Mouse (Mus musculus) olfactory bulb, adult 2 months (tissue): ENCODE data around the gene Galnt9. TPM values are rescaled to one million over a fixed set of nuclear protein-coding genes. Genes with fewer than 3 reads are reported as not detected.

Experiments used
- H3K27ac ChIP-seq: fragments of 200-500 bp; 2 replicates; pipeline ENCODE4 v1.5.1; 2012; ENCODE audit warnings: low read depth, low read length; ENCODE audit not compliant: insufficient read depth
- H3K4me1 ChIP-seq: fragments of 200-500 bp; 2 replicates; pipeline ENCODE4 v1.6.1; 2012; ENCODE audit warnings: low read length; ENCODE audit not compliant: control insufficient read depth, insufficient read depth
- H3K4me3 ChIP-seq: fragments of 200-500 bp; 2 replicates; pipeline ENCODE4 v1.5.1; 2012; ENCODE audit warnings: mild to moderate bottlenecking, low read depth, low read length, moderate library complexity; ENCODE audit not compliant: insufficient read depth
- CTCF ChIP-seq: fragments of 200-500 bp; IDR thresholded peaks from 2 replicates; pipeline ENCODE4 v1.5.1; 2012; ENCODE audit warnings: low read depth, mild to moderate bottlenecking, low read length, moderate library complexity; ENCODE audit not compliant: insufficient read depth
- POLR2A ChIP-seq: fragments of 200-500 bp; IDR thresholded peaks from 2 replicates; pipeline ENCODE4 v1.6.1; 2012; ENCODE audit warnings: mild to moderate bottlenecking, low read depth, low read length, moderate library complexity; ENCODE audit not compliant: insufficient read depth
- WGBS: fragments of 180-500 bp; shearing (Covaris S2); methylation state at CpG from one replicate; pipeline ENCODE4 v1.1.7; 2018; 5-methylcytosine and 5-hydroxymethylcytosine counted together
- polyA plus RNA-seq: library from polyadenylated mRNA; stranded (reverse); fragments of >200 nt; gene quantifications from 2 replicates; pipeline ENCODE4 v1.2.4, GENCODE M21; 2012; ENCODE audit warnings: low replicate concordance; ENCODE audit not compliant: missing spikeins, insufficient read depth, insufficient read length

Galnt9 gene
- not detected in 2 replicates for polyA plus RNA-seq

GRCm38 (mm10) chr5:110543951-110544690, at the start of gene Galnt9:
Gene Galnt9, plus strand, starts transcription at chr5:110544355.
- Histone ChIP-seq H3K4me1 (peaks cover 39% of the 10 kb centered on the region), H3K27ac (no peak within 1 kb of the TSS), H3K4me3 (peak within 1 kb of the TSS; percentile 73)
- TF ChIP-seq POLR2A (peak; percentile 42; the same call in 1 of the 2 replicates), CTCF (no peak)
- WGBS = under 1% methylated on average over 82 of the region's 82 CpGs

- TF ChIP-seq CTCF (no peak), POLR2A (no peak)
- 73% methylated on average over 4 of the region's 4 CpGs for WGBS
- Histone ChIP-seq H3K4me1 (peaks cover 8% of the 10 kb centered on the region; the same call in 1 of the 2 replicates), H3K27ac (no peak overlapping the region), H3K4me3 (no peak overlapping the region)
Measured at GRCm38 (mm10) chr5:110494396-110494795, 49.8 kb upstream of the Galnt9 start.

GRCm38 (mm10) chr5:110495051-110495450, 49.1 kb upstream of the Galnt9 start:
- no peak overlapping the region for H3K27ac ChIP-seq
- WGBS = 93% methylated on average over 6 of the region's 6 CpGs
- H3K4me3 ChIP-seq = no peak overlapping the region
- peaks cover 8% of the 10 kb centered on the region; the same call in 1 of the 2 replicates for H3K4me1 ChIP-seq
- no peak for TF ChIP-seq POLR2A
- TF ChIP-seq CTCF = no peak

- TF ChIP-seq POLR2A = no peak
- TF ChIP-seq CTCF = no peak
- Histone ChIP-seq H3K4me3 (no peak overlapping the region), H3K4me1 (peaks cover 8% of the 10 kb centered on the region; the same call in 1 of the 2 replicates), H3K27ac (no peak overlapping the region)
- 77% methylated on average over 5 of the region's 5 CpGs for WGBS
Measured at GRCm38 (mm10) chr5:110497556-110497955, 46.6 kb upstream of the Galnt9 start.

- Histone ChIP-seq H3K4me1 (peaks cover 8% of the 10 kb centered on the region; the same call in 1 of the 2 replicates), H3K4me3 (no peak overlapping the region), H3K27ac (no peak overlapping the region)
- TF ChIP-seq CTCF = no peak
- TF ChIP-seq POLR2A = no peak
- 81% methylated on average over 10 of the region's 10 CpGs for WGBS
Measured at GRCm38 (mm10) chr5:110498071-110498470, 46.1 kb upstream of the Galnt9 start.

- Histone ChIP-seq H3K4me3 (no peak overlapping the region), H3K4me1 (peaks cover 8% of the 10 kb centered on the region; the same call in 1 of the 2 replicates), H3K27ac (no peak overlapping the region)
- 82% methylated on average over 4 of the region's 4 CpGs for WGBS
- TF ChIP-seq CTCF = no peak
Measured at GRCm38 (mm10) chr5:110500233-110500632, 43.9 kb upstream of the Galnt9 start.

- no peak overlapping the region for H3K27ac ChIP-seq
- 91% methylated on average over 3 of the region's 3 CpGs for WGBS
Measured at GRCm38 (mm10) chr5:110503361-110503760, 40.8 kb upstream of the Galnt9 start.

GRCm38 (mm10) chr5:110505611-110506294, 38.4 kb upstream of the Galnt9 start:
- no peak overlapping the region for H3K4me3 ChIP-seq
- TF ChIP-seq POLR2A = no peak
- TF ChIP-seq CTCF = no peak
- peaks cover 18% of the 10 kb centered on the region for H3K4me1 ChIP-seq
- 13% methylated on average over 10 of the region's 10 CpGs for WGBS
- H3K27ac ChIP-seq = no peak overlapping the region

More at GRCm38 (mm10) chr5:110503361-110503760, 40.8 kb upstream of the Galnt9 start:
- Histone ChIP-seq H3K4me1 (peaks cover 14% of the 10 kb centered on the region), H3K4me3 (no peak overlapping the region)
- TF ChIP-seq POLR2A (no peak), CTCF (no peak)

GRCm38 (mm10) chr5:110506295-110506616, 37.9 kb upstream of the Galnt9 start:
- Histone ChIP-seq H3K4me1 (peaks cover 18% of the 10 kb centered on the region), H3K4me3 (no peak overlapping the region), H3K27ac (peak overlapping the region; percentile 42; the same call in 1 of the 2 replicates)
- no peak for TF ChIP-seq CTCF
- no peak for TF ChIP-seq POLR2A
- 32% methylated on average over 8 of the region's 8 CpGs for WGBS
